Mouse (Mus musculus): ENCODE measurements around the gene Lrrc28. TPM values are rescaled to one million over a fixed set of nuclear protein-coding genes. Genes with fewer than 3 reads are reported as not detected.

Lrrc28 gene
- total and polyA plus RNA-seq, 3 experiments: 9.7 to 16.0 TPM; not detected in 1

- Histone ChIP-seq H3K9me3 (replicated peaks; ENCODE audit: insufficient read depth, low read length) (no peaks in the 10 kb centered on the region), H3K36me3 (ENCODE audit: control insufficient read depth in 1 of 2, insufficient read depth in 2 of 2, low read length in 2 of 2) (no peaks in the 10 kb centered on the region), H3K9ac (ENCODE audit: control insufficient read depth, low read depth, low read length, poor library complexity, severe bottlenecking) (no peak overlapping the region), H3K27ac (ENCODE audit: control insufficient read depth, low read depth, low read length) (no peak overlapping the region), H3K4me3 (ENCODE audit: control insufficient read depth in 1 of 2, insufficient read depth in 1 of 2, low read depth in 2 of 2, low read length in 2 of 2) (no peak overlapping the region), H3K4me1 (ENCODE audit: control insufficient read depth in 1 of 2, insufficient read depth in 2 of 2, low read length in 2 of 2) (no peaks in the 10 kb centered on the region), H3K79me2 (ENCODE audit: control insufficient read depth, insufficient read depth, low read length, poor library complexity) (no peaks in the 10 kb centered on the region), H3K27me3 (ENCODE audit: control insufficient read depth in 1 of 2, insufficient read depth in 2 of 2, low read length in 2 of 2) (no peaks in the 10 kb centered on the region; a peak in 1 of 4 replicates)
- TF ChIP-seq MAX (IDR thresholded peaks at IDR 0.05; ENCODE audit: low read length) (no peak), ZNF384 (IDR thresholded peaks at IDR 0.05; ENCODE audit: low read depth, low read length) (no peak), CTCF (IDR thresholded peaks at IDR 0.05 in 2 of 3, conservative IDR thresholded peaks at IDR 0.05 in 1 of 3; ENCODE audit: control insufficient read depth in 1 of 3, insufficient read depth in 1 of 3, low read depth in 2 of 3, low read length in 3 of 3, poor library complexity in 1 of 3, severe bottlenecking in 1 of 3) (no peak), TCF12 (IDR thresholded peaks at IDR 0.05; ENCODE audit: low read depth, low read length) (no peak)
- no peak for DNase-seq (ENCODE audit: low read depth, low spot score)
Observed at GRCm38 (mm10) chr7:67487889-67488411, 157.1 kb downstream of the Lrrc28 start.

- Histone ChIP-seq H3K79me2 (ENCODE audit: control insufficient read depth, insufficient read depth, low read length, poor library complexity) (no peaks in the 10 kb centered on the region), H3K9ac (ENCODE audit: control insufficient read depth, low read depth, low read length, poor library complexity, severe bottlenecking) (no peak overlapping the region), H3K9me3 (replicated peaks; ENCODE audit: insufficient read depth, low read length) (no peaks in the 10 kb centered on the region), H3K4me3 (ENCODE audit: control insufficient read depth in 1 of 2, insufficient read depth in 1 of 2, low read depth in 2 of 2, low read length in 2 of 2) (no peak overlapping the region), H3K27me3 (ENCODE audit: control insufficient read depth in 1 of 2, insufficient read depth in 2 of 2, low read length in 2 of 2) (no peaks in the 10 kb centered on the region; a peak in 1 of 4 replicates), H3K4me1 (ENCODE audit: control insufficient read depth in 1 of 2, insufficient read depth in 2 of 2, low read length in 2 of 2) (no peaks in the 10 kb centered on the region), H3K27ac (ENCODE audit: control insufficient read depth, low read depth, low read length) (no peak overlapping the region), H3K36me3 (ENCODE audit: control insufficient read depth in 1 of 2, insufficient read depth in 2 of 2, low read length in 2 of 2) (no peaks in the 10 kb centered on the region)
- DNase-seq (ENCODE audit: low read depth, low spot score): no peak
- no peak for TF ChIP-seq ZMIZ1 (IDR thresholded peaks at IDR 0.05; ENCODE audit: low read depth, low read length)
- no peak for TF ChIP-seq ETS1 (IDR thresholded peaks at IDR 0.05; ENCODE audit: low read depth, low read length)
- TF ChIP-seq CHD1 (IDR thresholded peaks at IDR 0.05; ENCODE audit: low read depth, low read length): no peak
- TF ChIP-seq MAZ (IDR thresholded peaks at IDR 0.05; ENCODE audit: low read depth, low read length): no peak
- no peak for TF ChIP-seq MAX (IDR thresholded peaks at IDR 0.05; ENCODE audit: low read length)
- TF ChIP-seq CHD2 (IDR thresholded peaks at IDR 0.05; ENCODE audit: low read length): no peak
- TF ChIP-seq KAT2A (conservative IDR thresholded peaks at IDR 0.05; ENCODE audit: low read depth, low read length): no peak
- no peak for TF ChIP-seq MEF2A (IDR thresholded peaks at IDR 0.05; ENCODE audit: extremely low read depth, insufficient replicate concordance, low read depth, low read length, poor library complexity, severe bottlenecking)
Observed at GRCm38 (mm10) chr7:67486925-67487760, 157.9 kb downstream of the Lrrc28 start.

DNA sequence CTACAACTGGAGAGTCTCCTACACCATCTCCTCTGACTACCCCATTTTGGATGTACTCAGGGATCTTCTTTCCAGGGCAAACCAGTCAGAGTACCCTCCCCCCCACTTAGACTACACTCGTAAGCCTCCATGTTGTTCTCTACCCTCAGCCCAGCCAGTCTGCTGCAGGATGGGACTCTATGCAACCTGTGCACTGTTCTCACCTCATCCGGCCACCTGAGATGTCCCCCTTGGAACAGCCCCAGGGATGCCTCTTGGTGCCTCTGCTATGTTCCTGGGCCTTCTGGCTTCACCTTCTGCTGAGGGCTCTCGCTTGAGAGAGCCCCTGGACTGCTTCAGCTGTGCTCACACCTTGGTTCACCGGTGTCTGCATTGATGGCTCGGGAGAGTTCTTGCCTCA lies 158.7 kb downstream of the Lrrc28 start:
- Histone ChIP-seq H3K27me3 (ENCODE audit: control insufficient read depth in 1 of 2, insufficient read depth in 2 of 2, low read length in 2 of 2) (no peaks in the 10 kb centered on the region; a peak in 1 of 4 replicates), H3K9ac (ENCODE audit: control insufficient read depth, low read depth, low read length, poor library complexity, severe bottlenecking) (no peak overlapping the region), H3K4me3 (ENCODE audit: control insufficient read depth in 1 of 2, insufficient read depth in 1 of 2, low read depth in 2 of 2, low read length in 2 of 2) (no peak overlapping the region), H3K79me2 (ENCODE audit: control insufficient read depth, insufficient read depth, low read length, poor library complexity) (no peaks in the 10 kb centered on the region), H3K27ac (ENCODE audit: control insufficient read depth, low read depth, low read length) (no peak overlapping the region), H3K9me3 (replicated peaks; ENCODE audit: insufficient read depth, low read length) (no peaks in the 10 kb centered on the region), H3K36me3 (ENCODE audit: control insufficient read depth in 1 of 2, insufficient read depth in 2 of 2, low read length in 2 of 2) (no peaks in the 10 kb centered on the region), H3K4me1 (ENCODE audit: control insufficient read depth in 1 of 2, insufficient read depth in 2 of 2, low read length in 2 of 2) (no peaks in the 10 kb centered on the region)
- DNase-seq (ENCODE audit: low read depth, low spot score): no peak
- TF ChIP-seq BHLHE40 (IDR thresholded peaks at IDR 0.05; ENCODE audit: borderline replicate concordance, low read depth, low read length): no peak
- no peak for TF ChIP-seq MEF2A (IDR thresholded peaks at IDR 0.05; ENCODE audit: extremely low read depth, insufficient replicate concordance, low read depth, low read length, poor library complexity, severe bottlenecking)
- TF ChIP-seq HCFC1 (IDR thresholded peaks at IDR 0.05; ENCODE audit: low read depth, low read length): no peak
- no peak for TF ChIP-seq MAZ (IDR thresholded peaks at IDR 0.05; ENCODE audit: low read depth, low read length)
- no peak for TF ChIP-seq GABPA (IDR thresholded peaks at IDR 0.05; ENCODE audit: low read depth, low read length)
- TF ChIP-seq POLR2AphosphoS5 (IDR thresholded peaks at IDR 0.05; ENCODE audit: borderline replicate concordance, low read depth, low read length): no peak
- no peak for TF ChIP-seq E2F4 (IDR thresholded peaks at IDR 0.05; ENCODE audit: borderline replicate concordance, low read depth, low read length)
- no peak for TF ChIP-seq MXI1 (IDR thresholded peaks at IDR 0.05; ENCODE audit: low read depth, low read length)
- TF ChIP-seq ZMIZ1 (IDR thresholded peaks at IDR 0.05; ENCODE audit: low read depth, low read length): no peak
- TF ChIP-seq MAFK (IDR thresholded peaks at IDR 0.05; ENCODE audit: borderline replicate concordance, low read depth, low read length): no peak
- no peak for TF ChIP-seq MAX (IDR thresholded peaks at IDR 0.05; ENCODE audit: low read length)
- TF ChIP-seq MYC (IDR thresholded peaks at IDR 0.05; ENCODE audit: low read depth, low read length): no peak
- TF ChIP-seq NRF1 (IDR thresholded peaks at IDR 0.05; ENCODE audit: insufficient read depth, low read depth, low read length, poor library complexity, severe bottlenecking): no peak
- no peak for TF ChIP-seq ELF1 (IDR thresholded peaks at IDR 0.05; ENCODE audit: low read depth, low read length)
- no peak for TF ChIP-seq RAD21 (IDR thresholded peaks at IDR 0.05; ENCODE audit: low read depth, low read length)
- TF ChIP-seq JUND (IDR thresholded peaks at IDR 0.05; ENCODE audit: low read depth, low read length): no peak
